Mouse (Mus musculus) mature B cell (primary cell): Measurements from ENCODE around the gene Mroh2a.

Source experiments
- in situ Hi-C: fragments of 300-500 bp; cut with MboI; formaldehyde crosslinking; loops from 2 replicates; pipeline ENCODE4 v1.14.3; 2019

Gene Mroh2a

GRCm38 (mm10) chr1:88235046-88235893 lies 8.5 kb downstream of the Mroh2a start:
- in situ Hi-C loops, result no loop called here

- in situ Hi-C loops, result no loop called here
These were observed 9.2 kb downstream of the Mroh2a start for GRCm38 (mm10) chr1:88235894-88236415.

- in situ Hi-C loops, result no loop called here
These were observed 10.5 kb downstream of the Mroh2a start for GRCm38 (mm10) chr1:88237311-88237710.

- in situ Hi-C loops, result no loop called here
These were observed 12.0 kb downstream of the Mroh2a start for GRCm38 (mm10) chr1:88238771-88239170.

- in situ Hi-C loops, result no loop called here
These were observed 13.3 kb downstream of the Mroh2a start for GRCm38 (mm10) chr1:88240072-88240471.

- in situ Hi-C loops, result no loop called here
These were observed 13.8 kb downstream of the Mroh2a start for GRCm38 (mm10) chr1:88240579-88240978.

- in situ Hi-C loops, result no loop called here
These were observed 17.1 kb downstream of the Mroh2a start for GRCm38 (mm10) chr1:88243861-88244260.

- in situ Hi-C loops, result no loop called here
These were observed 19.1 kb downstream of the Mroh2a start for GRCm38 (mm10) chr1:88245881-88246280.

- in situ Hi-C loops, result no loop called here
These were observed 19.6 kb downstream of the Mroh2a start for GRCm38 (mm10) chr1:88246386-88246785.

GRCm38 (mm10) chr1:88247660-88248059 lies 20.9 kb downstream of the Mroh2a start:
- in situ Hi-C loops, result no loop called here

GRCm38 (mm10) chr1:88248658-88249057 lies 21.9 kb downstream of the Mroh2a start:
- in situ Hi-C loops, result no loop called here

GRCm38 (mm10) chr1:88249596-88249995 lies 22.8 kb downstream of the Mroh2a start:
- in situ Hi-C loops, result no loop called here

- in situ Hi-C loops, result no loop called here
These were observed 23.2 kb downstream of the Mroh2a start for GRCm38 (mm10) chr1:88250023-88250422.

- in situ Hi-C loops, result no loop called here
These were observed 26.3 kb downstream of the Mroh2a start for GRCm38 (mm10) chr1:88253106-88253505.

GRCm38 (mm10) chr1:88253540-88253939 lies 26.8 kb downstream of the Mroh2a start:
- in situ Hi-C loops, result no loop called here

GRCm38 (mm10) chr1:88254793-88255465 lies 28.1 kb downstream of the Mroh2a start:
- in situ Hi-C loops, result no loop called here

GRCm38 (mm10) chr1:88255466-88255857 lies 28.7 kb downstream of the Mroh2a start:
- in situ Hi-C loops, result no loop called here

- in situ Hi-C loops, result no loop called here
These were observed 29.4 kb downstream of the Mroh2a start for GRCm38 (mm10) chr1:88255989-88256754.

GRCm38 (mm10) chr1:88256886-88257663 lies 30.3 kb downstream of the Mroh2a start:
- in situ Hi-C loops, result no loop called here

GRCm38 (mm10) chr1:88257681-88258080 lies 30.9 kb downstream of the Mroh2a start:
- in situ Hi-C loops, result no loop called here

GRCm38 (mm10) chr1:88258361-88258760 lies 31.6 kb downstream of the Mroh2a start:
- in situ Hi-C loops, result no loop called here
